Mouse (Mus musculus): ENCODE data around the gene Clec12a. TPM values are rescaled to one million over a fixed set of nuclear protein-coding genes. Genes with fewer than 3 reads are reported as not detected.
A peak's percentile ranks its signal among the peaks of the same experiment; 100 is the strongest.

The Clec12a gene
- polyA plus RNA-seq, 1 experiment from 2014 or later = 0.32 TPM

- Histone ChIP-seq H3K4me1 (replicated peaks) (no peaks in the 10 kb centered on the region), H3K36me3 (no peaks in the 10 kb centered on the region), H3K9me3 (0 out of 2 replicates have a peak, but pooled peaks cover 4% of the 10 kb centered on the region), H3K27ac (replicated peaks) (no peak overlapping the region), H3K9ac (no peak overlapping the region), H3K27me3 (no peaks in the 10 kb centered on the region), H3K4me3 (no peak overlapping the region), H3K4me2 (no peak overlapping the region)
- ATAC-seq (ENCODE audit: low FRiP score, low read depth) = no peak
- WGBS = 85% methylated on average over 3 of the region's 3 CpGs
These were observed 1.9 kb downstream of the Clec12a start for GRCm38 (mm10) chr6:129344408-129344807.

DNA sequence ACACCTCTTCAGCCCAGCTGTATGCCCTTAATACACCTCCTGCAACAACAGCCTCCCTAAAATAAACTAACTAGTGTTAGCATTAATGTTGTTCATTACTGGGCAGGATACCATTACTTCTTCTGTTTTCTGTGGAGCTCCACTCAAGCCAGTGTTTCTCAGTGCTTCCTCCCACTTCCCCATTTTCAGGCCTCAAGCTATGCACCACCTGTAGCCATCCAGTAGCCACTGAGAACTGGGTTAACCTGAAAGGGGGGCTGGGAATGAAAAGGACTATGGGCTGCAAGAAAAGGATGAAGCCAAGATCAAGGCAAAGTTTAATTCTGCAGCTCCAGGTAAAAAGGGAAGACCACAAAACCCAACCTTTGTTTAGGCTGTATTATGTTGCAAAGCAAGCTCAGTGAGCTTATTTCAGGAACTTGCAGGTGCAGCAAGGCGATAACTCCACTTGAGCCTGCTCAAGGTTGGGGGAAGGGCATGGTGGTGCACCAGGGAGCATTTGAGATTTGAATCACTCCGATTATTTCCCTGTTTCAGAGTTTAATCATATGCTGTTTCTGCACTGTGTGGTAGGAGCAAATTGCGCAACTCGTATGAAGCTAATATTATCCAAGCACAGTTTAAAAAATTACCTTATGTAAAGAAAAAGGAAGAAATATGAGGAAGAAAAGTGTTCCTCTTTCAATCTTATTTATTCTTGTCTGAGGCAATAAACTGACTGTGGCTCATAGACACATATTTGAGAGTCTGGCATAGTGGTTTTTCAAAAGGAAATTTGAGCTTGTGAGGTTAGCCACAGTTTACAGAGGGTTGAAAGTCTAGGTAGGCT lies 7.2 kb downstream of the Clec12a start:
- no peak overlapping the region for H3K27ac ChIP-seq (replicated peaks)
- H3K27me3 ChIP-seq = no peaks in the 10 kb centered on the region
- H3K36me3 ChIP-seq = no peaks in the 10 kb centered on the region
- H3K4me3 ChIP-seq = no peak overlapping the region
- WGBS = 61% methylated on average over 4 of the region's 4 CpGs
- no peak overlapping the region for H3K9ac ChIP-seq
- no peak overlapping the region for H3K4me2 ChIP-seq
- no peaks in the 10 kb centered on the region for H3K4me1 ChIP-seq (replicated peaks)
- H3K9me3 ChIP-seq = 0 out of 2 replicates have a peak, but pooled peaks cover 4% of the 10 kb centered on the region
- ATAC-seq (ENCODE audit: low FRiP score, low read depth) = no peak

GRCm38 (mm10) chr6:129351091-129351490 lies 8.6 kb downstream of the Clec12a start:
- WGBS = 100% methylated on average over 3 of the region's 3 CpGs
- no peak overlapping the region for H3K9ac ChIP-seq

DNA sequence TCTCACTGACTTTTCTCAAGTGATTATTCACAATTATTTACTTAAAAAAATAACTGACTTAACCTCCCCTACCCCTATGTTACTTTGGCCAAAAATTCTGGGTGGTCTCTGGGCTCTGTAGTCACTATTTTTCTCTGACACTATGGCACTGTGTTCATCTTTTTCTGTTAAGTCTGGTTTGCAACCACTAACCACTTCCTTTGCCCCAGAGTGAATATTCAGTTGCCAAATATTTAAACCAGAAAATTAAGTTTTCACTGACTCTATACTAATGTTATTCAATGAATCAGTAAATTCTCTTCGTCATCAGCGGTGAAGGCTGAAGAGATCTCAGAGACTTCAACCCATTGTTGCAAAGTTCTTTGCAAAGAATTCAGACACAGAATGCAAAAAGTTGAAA lies 13.3 kb downstream of the Clec12a start:
- no peak overlapping the region for H3K27ac ChIP-seq (replicated peaks)
- WGBS = 100% methylated on average over 2 of the region's 2 CpGs
- H3K9me3 ChIP-seq = no peaks in the 10 kb centered on the region
- H3K4me2 ChIP-seq = no peak overlapping the region
- ATAC-seq (ENCODE audit: low FRiP score, low read depth) = no peak
- H3K4me3 ChIP-seq = no peak overlapping the region
- no peak overlapping the region for H3K9ac ChIP-seq
- no peaks in the 10 kb centered on the region for H3K4me1 ChIP-seq (replicated peaks)
- H3K27me3 ChIP-seq = no peaks in the 10 kb centered on the region
- no peaks in the 10 kb centered on the region for H3K36me3 ChIP-seq

More at GRCm38 (mm10) chr6:129351091-129351490, 8.6 kb downstream of the Clec12a start:
- Histone ChIP-seq H3K4me3 (no peak overlapping the region), H3K36me3 (no peaks in the 10 kb centered on the region), H3K4me2 (no peak overlapping the region), H3K27me3 (no peaks in the 10 kb centered on the region), H3K9me3 (0 out of 2 replicates have a peak, but pooled peaks cover 4% of the 10 kb centered on the region), H3K4me1 (replicated peaks) (no peaks in the 10 kb centered on the region), H3K27ac (replicated peaks) (no peak overlapping the region)
- ATAC-seq (ENCODE audit: low FRiP score, low read depth) = no peak

GRCm38 (mm10) chr6:129356430-129356829 lies 13.9 kb downstream of the Clec12a start:
- Histone ChIP-seq H3K27ac (replicated peaks) (no peak overlapping the region), H3K4me2 (no peak overlapping the region), H3K36me3 (no peaks in the 10 kb centered on the region), H3K9me3 (no peaks in the 10 kb centered on the region), H3K4me1 (replicated peaks) (no peaks in the 10 kb centered on the region), H3K9ac (no peak overlapping the region), H3K4me3 (no peak overlapping the region), H3K27me3 (no peaks in the 10 kb centered on the region)
- no peak for ATAC-seq (ENCODE audit: low FRiP score, low read depth)

GRCm38 (mm10) chr6:129359515-129359914 lies 17.0 kb downstream of the Clec12a start:
- no peaks in the 10 kb centered on the region for H3K36me3 ChIP-seq
- H3K27me3 ChIP-seq = no peaks in the 10 kb centered on the region
- H3K27ac ChIP-seq (replicated peaks) = no peak overlapping the region
- no peaks in the 10 kb centered on the region for H3K9me3 ChIP-seq
- H3K4me2 ChIP-seq = no peak overlapping the region
- H3K4me3 ChIP-seq = no peak overlapping the region
- no peak for ATAC-seq (ENCODE audit: low FRiP score, low read depth)
- H3K9ac ChIP-seq = no peak overlapping the region
- 94% methylated on average over 2 of the region's 2 CpGs for WGBS
- H3K4me1 ChIP-seq (replicated peaks) = no peaks in the 10 kb centered on the region

- no peaks in the 10 kb centered on the region for H3K36me3 ChIP-seq
- no peaks in the 10 kb centered on the region for H3K9me3 ChIP-seq
- no peak for ATAC-seq (ENCODE audit: low FRiP score, low read depth)
- no peak overlapping the region for H3K4me2 ChIP-seq
- no peaks in the 10 kb centered on the region for H3K27me3 ChIP-seq
- H3K4me1 ChIP-seq (replicated peaks) = no peaks in the 10 kb centered on the region
- H3K9ac ChIP-seq = no peak overlapping the region
- no peak overlapping the region for H3K4me3 ChIP-seq
- WGBS = 30% methylated on average over 1 of the region's 1 CpGs
- no peak overlapping the region for H3K27ac ChIP-seq (replicated peaks)
These were observed 21.5 kb downstream of the Clec12a start for GRCm38 (mm10) chr6:129363942-129364341.

GRCm38 (mm10) chr6:129365959-129366359 lies 23.5 kb downstream of the Clec12a start:
- no peak overlapping the region for H3K4me3 ChIP-seq
- H3K9ac ChIP-seq = no peak overlapping the region
- H3K27me3 ChIP-seq = no peaks in the 10 kb centered on the region
- no peaks in the 10 kb centered on the region for H3K9me3 ChIP-seq
- no peaks in the 10 kb centered on the region for H3K4me1 ChIP-seq (replicated peaks)
- WGBS = 18% methylated on average over 6 of the region's 6 CpGs
- no peaks in the 10 kb centered on the region for H3K36me3 ChIP-seq
- no peak overlapping the region for H3K4me2 ChIP-seq
- peak; percentile 64 for ATAC-seq (ENCODE audit: low FRiP score, low read depth)
- no peak overlapping the region for H3K27ac ChIP-seq (replicated peaks)

GRCm38 (mm10) chr6:129369374-129370132 lies 27.1 kb downstream of the Clec12a start:
- no peaks in the 10 kb centered on the region for H3K4me1 ChIP-seq (replicated peaks)
- no peak overlapping the region for H3K9ac ChIP-seq
- WGBS = 74% methylated on average over 7 of the region's 7 CpGs
- no peak for ATAC-seq (ENCODE audit: low FRiP score, low read depth)
- H3K4me2 ChIP-seq = no peak overlapping the region
- no peaks in the 10 kb centered on the region for H3K9me3 ChIP-seq
- H3K27me3 ChIP-seq = no peaks in the 10 kb centered on the region
- no peak overlapping the region for H3K4me3 ChIP-seq
- no peaks in the 10 kb centered on the region for H3K36me3 ChIP-seq
- no peak overlapping the region for H3K27ac ChIP-seq (replicated peaks)

DNA sequence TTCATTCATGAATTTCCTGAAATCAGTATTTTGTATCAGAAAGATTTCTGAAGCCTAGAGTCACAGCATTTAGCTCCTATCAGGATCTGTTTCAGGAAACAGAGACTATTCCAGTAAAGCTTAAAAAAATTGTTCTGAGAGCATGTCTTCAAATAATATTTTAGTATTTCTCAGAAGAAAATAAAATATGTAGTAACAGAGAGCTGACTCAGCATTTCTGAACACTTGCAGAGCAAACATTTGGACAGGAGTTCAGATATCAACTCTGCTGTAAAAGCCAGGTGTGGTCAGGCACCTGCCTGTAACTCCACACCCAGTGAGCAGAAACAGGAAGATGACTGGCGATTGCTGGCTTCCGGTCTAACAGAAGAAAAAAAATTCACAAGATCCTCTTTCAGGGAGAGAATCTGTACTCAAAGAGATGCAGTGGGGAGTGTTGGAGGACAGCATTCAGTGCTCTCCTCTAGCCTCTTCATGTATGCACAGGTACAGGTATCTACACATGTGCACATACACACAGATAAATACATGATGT lies 32.5 kb downstream of the Clec12a start:
- H3K4me1 ChIP-seq (replicated peaks) = no peaks in the 10 kb centered on the region
- no peaks in the 10 kb centered on the region for H3K36me3 ChIP-seq
- no peaks in the 10 kb centered on the region for H3K9me3 ChIP-seq
- no peak overlapping the region for H3K27ac ChIP-seq (replicated peaks)
- 94% methylated on average over 2 of the region's 2 CpGs for WGBS
- no peak overlapping the region for H3K9ac ChIP-seq
- no peak overlapping the region for H3K4me3 ChIP-seq
- H3K27me3 ChIP-seq = no peaks in the 10 kb centered on the region
- H3K4me2 ChIP-seq = no peak overlapping the region
- ATAC-seq (ENCODE audit: low FRiP score, low read depth) = no peak

GRCm38 (mm10) chr6:129380454-129380853 lies 38.0 kb downstream of the Clec12a start:
- no peak overlapping the region for H3K27ac ChIP-seq (replicated peaks)
- H3K4me2 ChIP-seq = no peak overlapping the region
- no peaks in the 10 kb centered on the region for H3K4me1 ChIP-seq (replicated peaks)
- H3K27me3 ChIP-seq = no peaks in the 10 kb centered on the region
- 42% methylated on average over 4 of the region's 4 CpGs for WGBS
- ATAC-seq (ENCODE audit: low FRiP score, low read depth) = peak; percentile 54
- H3K9me3 ChIP-seq = no peaks in the 10 kb centered on the region
- no peaks in the 10 kb centered on the region for H3K36me3 ChIP-seq
- H3K4me3 ChIP-seq = no peak overlapping the region
- H3K9ac ChIP-seq = no peak overlapping the region

GRCm38 (mm10) chr6:129381736-129382135 lies 39.2 kb downstream of the Clec12a start:
- WGBS = 88% methylated on average over 1 of the region's 1 CpGs
- no peaks in the 10 kb centered on the region for H3K27me3 ChIP-seq
- H3K9ac ChIP-seq = no peak overlapping the region
- H3K27ac ChIP-seq (replicated peaks) = no peak overlapping the region
- H3K36me3 ChIP-seq = no peaks in the 10 kb centered on the region
- H3K4me1 ChIP-seq (replicated peaks) = no peaks in the 10 kb centered on the region
- no peak overlapping the region for H3K4me3 ChIP-seq
- no peaks in the 10 kb centered on the region for H3K9me3 ChIP-seq
- no peak overlapping the region for H3K4me2 ChIP-seq
- no peak for ATAC-seq (ENCODE audit: low FRiP score, low read depth)
